Mouse (Mus musculus): ENCODE results near the gene Cse1l. TPM values are rescaled to one million over a fixed set of nuclear protein-coding genes. Genes with fewer than 3 reads are reported as not detected.

Gene Cse1l
- polyA plus RNA-seq, 1 experiment from 2014 or later = 124 TPM

DNA sequence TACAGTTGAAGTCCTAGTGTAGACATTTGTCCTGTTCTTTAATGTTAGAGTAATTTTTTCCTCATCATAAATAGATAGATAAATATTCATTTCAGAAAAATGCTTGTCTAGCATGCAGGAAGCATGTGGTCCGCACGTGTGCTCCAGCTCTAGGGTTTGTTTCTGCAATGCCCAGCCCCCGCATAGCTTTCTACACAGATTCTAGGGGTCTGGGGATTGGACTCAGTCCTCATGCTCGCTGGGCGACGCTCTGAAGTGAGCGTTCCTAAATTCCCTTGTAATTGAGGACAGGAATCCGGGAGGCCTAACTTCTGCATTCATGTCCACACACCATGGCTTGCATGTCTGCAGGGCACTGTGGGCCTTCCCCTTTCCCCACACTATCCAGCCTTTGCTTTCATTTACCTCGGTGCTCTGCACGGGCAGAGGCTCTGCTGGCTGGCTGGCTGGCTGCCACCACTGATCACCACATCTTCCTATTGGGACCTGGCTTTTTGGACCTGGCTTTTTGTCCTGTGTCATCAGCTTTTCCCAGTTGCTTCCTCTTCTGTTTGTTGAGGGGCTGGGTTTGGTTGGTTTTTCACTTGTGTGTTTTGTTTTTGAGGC, 31.1 kb upstream of the Cse1l start:
- Histone ChIP-seq H3K9me3 (replicated peaks; ENCODE audit: control insufficient read depth, low read length) (no peaks in the 10 kb centered on the region), H3K27ac (ENCODE audit: low read depth, low read length) (no peak overlapping the region), H3K9ac (ENCODE audit: low read depth, low read length) (no peak overlapping the region), H3K4me1 (ENCODE audit: control insufficient read depth, insufficient read depth, low read length) (peaks cover 3% of the 10 kb centered on the region; the same call in 1 of the 2 replicates), H3K4me3 (ENCODE audit: low read depth, low read length) (no peak overlapping the region), H3K4me2 (no peak overlapping the region), H3K27me3 (ENCODE audit: control insufficient read depth, insufficient read depth, low read length) (no peaks in the 10 kb centered on the region), H3K36me3 (ENCODE audit: control insufficient read depth, insufficient read depth, low read length) (peaks cover 30% of the 10 kb centered on the region)
- ATAC-seq (replicated peaks; ENCODE audit: insufficient number of reproducible peaks, low FRiP score, low TSS enrichment) = no peak
- 84% methylated on average over 10 of the region's 10 CpGs for WGBS (ENCODE audit: insufficient replicate concordance)

- 90% methylated on average over 6 of the region's 6 CpGs for WGBS (ENCODE audit: insufficient replicate concordance)
- no peaks in the 10 kb centered on the region for H3K27me3 ChIP-seq (ENCODE audit: control insufficient read depth, insufficient read depth, low read length)
- H3K27ac ChIP-seq (ENCODE audit: low read depth, low read length) = no peak overlapping the region
- no peaks in the 10 kb centered on the region for H3K9me3 ChIP-seq (replicated peaks; ENCODE audit: control insufficient read depth, low read length)
- no peak overlapping the region for H3K4me3 ChIP-seq (ENCODE audit: low read depth, low read length)
- H3K9ac ChIP-seq (ENCODE audit: low read depth, low read length) = no peak overlapping the region
- H3K36me3 ChIP-seq (ENCODE audit: control insufficient read depth, insufficient read depth, low read length) = peaks cover 30% of the 10 kb centered on the region
- no peak overlapping the region for H3K4me2 ChIP-seq
- no peak for ATAC-seq (replicated peaks; ENCODE audit: insufficient number of reproducible peaks, low FRiP score, low TSS enrichment)
- peaks cover 3% of the 10 kb centered on the region; the same call in 1 of the 2 replicates for H3K4me1 ChIP-seq (ENCODE audit: control insufficient read depth, insufficient read depth, low read length)
These were observed 30.3 kb upstream of the Cse1l start for GRCm38 (mm10) chr2:166875561-166875960.

GRCm38 (mm10) chr2:166876331-166876730, 29.5 kb upstream of the Cse1l start:
- Histone ChIP-seq H3K9ac (ENCODE audit: low read depth, low read length) (no peak overlapping the region), H3K4me2 (no peak overlapping the region), H3K4me3 (ENCODE audit: low read depth, low read length) (no peak overlapping the region), H3K27me3 (ENCODE audit: control insufficient read depth, insufficient read depth, low read length) (no peaks in the 10 kb centered on the region), H3K27ac (ENCODE audit: low read depth, low read length) (no peak overlapping the region), H3K36me3 (ENCODE audit: control insufficient read depth, insufficient read depth, low read length) (peaks cover 30% of the 10 kb centered on the region), H3K4me1 (ENCODE audit: control insufficient read depth, insufficient read depth, low read length) (no peaks in the 10 kb centered on the region), H3K9me3 (replicated peaks; ENCODE audit: control insufficient read depth, low read length) (no peaks in the 10 kb centered on the region)
- 89% methylated on average over 10 of the region's 10 CpGs for WGBS (ENCODE audit: insufficient replicate concordance)
- ATAC-seq (replicated peaks; ENCODE audit: insufficient number of reproducible peaks, low FRiP score, low TSS enrichment) = no peak

DNA sequence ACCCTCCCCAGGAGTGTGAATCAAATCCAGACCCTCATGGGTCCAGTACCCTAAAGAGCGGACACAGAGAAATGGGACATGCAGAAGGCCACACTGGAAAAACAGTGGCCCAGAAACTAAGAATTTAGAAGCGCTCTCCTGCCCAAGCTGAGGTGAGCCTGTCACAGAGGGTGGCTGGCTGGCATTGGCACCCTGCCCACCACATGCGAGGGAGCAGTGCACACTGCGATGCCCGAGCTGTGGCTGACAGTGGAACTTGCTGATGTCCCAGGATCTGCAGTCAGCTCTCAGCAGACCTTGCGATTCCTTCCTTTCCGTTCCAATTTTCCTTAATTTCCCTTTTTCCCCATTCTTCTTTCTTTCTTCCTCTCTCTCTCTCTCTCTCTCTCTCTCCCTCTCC, 20.8 kb upstream of the Cse1l start:
- no peak for ATAC-seq (replicated peaks; ENCODE audit: insufficient number of reproducible peaks, low FRiP score, low TSS enrichment)
- Histone ChIP-seq H3K4me2 (no peak overlapping the region), H3K36me3 (ENCODE audit: control insufficient read depth, insufficient read depth, low read length) (peaks cover 6% of the 10 kb centered on the region), H3K4me1 (ENCODE audit: control insufficient read depth, insufficient read depth, low read length) (no peaks in the 10 kb centered on the region), H3K9ac (ENCODE audit: low read depth, low read length) (no peak overlapping the region), H3K27me3 (ENCODE audit: control insufficient read depth, insufficient read depth, low read length) (no peaks in the 10 kb centered on the region), H3K4me3 (ENCODE audit: low read depth, low read length) (no peak overlapping the region), H3K27ac (ENCODE audit: low read depth, low read length) (no peak overlapping the region), H3K9me3 (replicated peaks; ENCODE audit: control insufficient read depth, low read length) (no peaks in the 10 kb centered on the region)
- 85% methylated on average over 7 of the region's 7 CpGs for WGBS (ENCODE audit: insufficient replicate concordance)

DNA sequence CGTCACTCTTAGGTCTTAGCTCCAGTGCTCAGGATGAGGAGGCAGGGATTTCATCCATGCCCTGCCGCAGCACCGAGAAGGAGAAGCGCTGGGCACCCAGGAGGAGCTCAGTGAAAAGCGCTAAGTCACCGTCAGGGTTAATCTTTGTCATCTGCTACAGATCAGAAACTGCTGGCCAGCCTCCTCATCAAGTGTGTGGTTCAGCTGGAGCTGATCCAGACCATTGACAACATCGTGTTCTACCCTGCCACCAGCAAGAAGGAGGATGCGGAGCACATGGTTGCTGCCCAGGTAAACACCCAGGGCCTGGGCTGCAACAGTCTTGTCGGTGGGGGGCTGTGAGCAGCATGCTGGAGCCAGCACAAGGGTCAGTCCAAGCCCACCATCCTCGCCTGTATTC, 20.2 kb upstream of the Cse1l start:
- peaks cover 6% of the 10 kb centered on the region for H3K36me3 ChIP-seq (ENCODE audit: control insufficient read depth, insufficient read depth, low read length)

DNA sequence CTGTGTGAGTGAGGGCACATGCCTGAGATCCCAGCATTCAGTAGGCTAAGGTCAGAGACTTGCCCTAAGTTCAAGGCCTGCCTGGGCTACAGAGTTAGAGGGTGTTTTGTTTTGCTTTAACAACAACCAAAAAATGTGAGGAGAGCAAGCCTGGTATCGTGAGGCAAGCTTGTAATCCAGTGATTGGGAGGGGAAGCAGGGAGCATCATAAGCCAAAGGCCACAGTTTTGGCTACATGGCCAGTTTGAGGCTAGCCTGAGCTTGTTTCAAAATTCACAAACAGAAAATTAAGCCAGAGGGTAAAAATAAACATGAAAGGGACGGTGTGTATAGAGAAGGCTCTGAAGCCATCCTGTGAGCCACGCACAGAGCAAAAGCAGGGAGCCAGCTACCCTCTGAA, 19.6 kb upstream of the Cse1l start:
- Histone ChIP-seq H3K4me1 (ENCODE audit: control insufficient read depth, insufficient read depth, low read length) (no peaks in the 10 kb centered on the region), H3K9me3 (replicated peaks; ENCODE audit: control insufficient read depth, low read length) (no peaks in the 10 kb centered on the region), H3K27me3 (ENCODE audit: control insufficient read depth, insufficient read depth, low read length) (no peaks in the 10 kb centered on the region), H3K9ac (ENCODE audit: low read depth, low read length) (no peak overlapping the region), H3K4me3 (ENCODE audit: low read depth, low read length) (no peak overlapping the region), H3K4me2 (no peak overlapping the region), H3K36me3 (ENCODE audit: control insufficient read depth, insufficient read depth, low read length) (peaks cover 7% of the 10 kb centered on the region), H3K27ac (ENCODE audit: low read depth, low read length) (no peak overlapping the region)
- no peak for ATAC-seq (replicated peaks; ENCODE audit: insufficient number of reproducible peaks, low FRiP score, low TSS enrichment)
- WGBS (ENCODE audit: insufficient replicate concordance) = 76% methylated on average over 3 of the region's 3 CpGs

More for the DNA sequence above, 20.2 kb upstream of the Cse1l start:
- no peaks in the 10 kb centered on the region for H3K27me3 ChIP-seq (ENCODE audit: control insufficient read depth, insufficient read depth, low read length)
- no peak overlapping the region for H3K4me3 ChIP-seq (ENCODE audit: low read depth, low read length)
- no peaks in the 10 kb centered on the region for H3K4me1 ChIP-seq (ENCODE audit: control insufficient read depth, insufficient read depth, low read length)
- no peak overlapping the region for H3K9ac ChIP-seq (ENCODE audit: low read depth, low read length)
- H3K9me3 ChIP-seq (replicated peaks; ENCODE audit: control insufficient read depth, low read length) = no peaks in the 10 kb centered on the region
- no peak for ATAC-seq (replicated peaks; ENCODE audit: insufficient number of reproducible peaks, low FRiP score, low TSS enrichment)
- no peak overlapping the region for H3K4me2 ChIP-seq
- 76% methylated on average over 10 of the region's 10 CpGs for WGBS (ENCODE audit: insufficient replicate concordance)
- no peak overlapping the region for H3K27ac ChIP-seq (ENCODE audit: low read depth, low read length)

DNA sequence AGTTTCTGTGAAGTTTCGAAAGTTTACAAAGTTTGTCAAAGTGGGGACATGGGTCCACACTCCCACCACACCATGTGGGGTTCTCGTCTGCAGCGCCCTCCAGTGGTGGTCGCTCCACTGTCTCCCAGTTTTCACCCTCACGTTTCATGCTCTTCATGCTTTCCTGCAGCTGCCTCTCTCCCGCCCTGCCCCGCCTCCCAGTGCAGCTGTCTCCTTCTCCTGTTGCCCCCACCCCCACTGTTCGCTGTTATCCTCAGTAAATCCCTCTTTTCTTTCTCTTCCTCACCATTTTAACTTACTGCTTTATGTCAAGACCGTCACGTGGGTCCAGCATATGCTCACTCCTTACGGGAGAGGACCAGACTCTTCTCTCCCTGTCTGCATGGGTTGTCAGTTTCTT, 18.0 kb upstream of the Cse1l start:
- H3K27ac ChIP-seq (ENCODE audit: low read depth, low read length) = no peak overlapping the region
- H3K9me3 ChIP-seq (replicated peaks; ENCODE audit: control insufficient read depth, low read length) = no peaks in the 10 kb centered on the region
- no peak overlapping the region for H3K4me2 ChIP-seq
- no peaks in the 10 kb centered on the region for H3K27me3 ChIP-seq (ENCODE audit: control insufficient read depth, insufficient read depth, low read length)
- peaks cover 17% of the 10 kb centered on the region for H3K36me3 ChIP-seq (ENCODE audit: control insufficient read depth, insufficient read depth, low read length)
- ATAC-seq (replicated peaks; ENCODE audit: insufficient number of reproducible peaks, low FRiP score, low TSS enrichment) = no peak
- no peak overlapping the region for H3K4me3 ChIP-seq (ENCODE audit: low read depth, low read length)
- 41% methylated on average over 11 of the region's 11 CpGs for WGBS (ENCODE audit: insufficient replicate concordance)
- H3K4me1 ChIP-seq (ENCODE audit: control insufficient read depth, insufficient read depth, low read length) = no peaks in the 10 kb centered on the region
- no peak overlapping the region for H3K9ac ChIP-seq (ENCODE audit: low read depth, low read length)

DNA sequence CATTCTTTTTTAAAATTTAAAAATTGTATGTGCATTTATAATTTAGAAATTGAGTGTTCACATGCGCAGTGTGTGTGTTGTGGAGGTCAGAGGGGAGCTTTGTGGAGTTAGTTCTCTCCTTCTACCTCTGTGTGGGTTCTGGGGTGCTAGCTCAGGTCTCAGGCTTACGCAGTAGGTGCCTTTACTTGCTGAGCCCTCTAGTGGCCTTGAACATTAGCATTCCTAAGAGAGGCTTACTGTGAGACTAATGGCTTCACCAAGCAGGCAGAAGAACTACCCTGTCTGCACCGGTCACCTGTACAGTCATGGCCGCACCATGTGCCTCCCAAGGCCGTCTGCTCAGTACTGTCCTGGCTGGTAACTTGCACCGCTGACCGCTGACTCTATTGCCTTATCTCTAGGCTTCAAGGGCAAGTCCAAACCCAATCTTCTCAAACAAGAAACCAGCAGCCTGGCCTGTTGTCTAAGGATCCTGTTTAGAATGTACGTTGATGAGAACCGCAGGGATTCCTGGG, 14.4 kb upstream of the Cse1l start:
- Histone ChIP-seq H3K27ac (ENCODE audit: low read depth, low read length) (no peak overlapping the region), H3K27me3 (ENCODE audit: control insufficient read depth, insufficient read depth, low read length) (no peaks in the 10 kb centered on the region), H3K9ac (ENCODE audit: low read depth, low read length) (no peak overlapping the region), H3K4me2 (no peak overlapping the region), H3K4me3 (ENCODE audit: low read depth, low read length) (no peak overlapping the region), H3K9me3 (replicated peaks; ENCODE audit: control insufficient read depth, low read length) (no peaks in the 10 kb centered on the region), H3K4me1 (ENCODE audit: control insufficient read depth, insufficient read depth, low read length) (no peaks in the 10 kb centered on the region), H3K36me3 (ENCODE audit: control insufficient read depth, insufficient read depth, low read length) (peaks cover 14% of the 10 kb centered on the region)
- ATAC-seq (replicated peaks; ENCODE audit: insufficient number of reproducible peaks, low FRiP score, low TSS enrichment) = no peak
- 74% methylated on average over 9 of the region's 9 CpGs for WGBS (ENCODE audit: insufficient replicate concordance)

DNA sequence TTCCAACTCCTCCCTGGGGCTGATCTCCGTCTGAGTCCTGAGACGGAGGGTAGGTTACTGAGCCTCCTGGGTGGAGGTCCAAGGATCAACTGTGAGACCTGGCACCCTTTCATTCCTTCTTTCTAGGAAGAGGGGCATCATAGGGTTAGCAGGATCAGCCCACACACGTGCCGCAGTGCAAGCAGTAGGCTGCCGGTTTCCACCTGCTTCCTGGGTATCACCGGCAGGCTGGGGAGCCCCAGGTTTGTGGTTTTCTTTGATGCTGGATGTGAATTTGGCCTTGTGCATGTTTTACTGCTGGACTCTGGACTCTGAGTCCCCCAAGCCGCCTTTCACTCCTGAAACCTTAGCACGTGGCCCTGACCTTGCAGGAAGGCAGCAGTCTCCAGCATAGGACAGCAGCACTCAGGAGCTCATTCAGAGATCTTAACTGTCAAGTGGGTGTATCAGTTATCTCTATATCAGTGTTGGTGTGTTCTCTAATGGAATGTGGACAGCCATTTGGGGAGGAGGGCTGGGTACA, 13.6 kb upstream of the Cse1l start:
- Histone ChIP-seq H3K9ac (ENCODE audit: low read depth, low read length) (no peak overlapping the region), H3K4me3 (ENCODE audit: low read depth, low read length) (no peak overlapping the region), H3K27ac (ENCODE audit: low read depth, low read length) (no peak overlapping the region), H3K9me3 (replicated peaks; ENCODE audit: control insufficient read depth, low read length) (no peaks in the 10 kb centered on the region), H3K27me3 (ENCODE audit: control insufficient read depth, insufficient read depth, low read length) (no peaks in the 10 kb centered on the region), H3K4me2 (no peak overlapping the region), H3K36me3 (ENCODE audit: control insufficient read depth, insufficient read depth, low read length) (peaks cover 14% of the 10 kb centered on the region), H3K4me1 (ENCODE audit: control insufficient read depth, insufficient read depth, low read length) (no peaks in the 10 kb centered on the region)
- 87% methylated on average over 8 of the region's 8 CpGs for WGBS (ENCODE audit: insufficient replicate concordance)
- ATAC-seq (replicated peaks; ENCODE audit: insufficient number of reproducible peaks, low FRiP score, low TSS enrichment) = no peak

Measured in heart, embryonic 11.5 days (tissue).